Mouse (Mus musculus): ENCODE results near the gene Vdr. TPM values are rescaled to one million over a fixed set of nuclear protein-coding genes. Genes with fewer than 3 reads are reported as not detected.
A peak's percentile ranks its signal among the peaks of the same experiment; 100 is the strongest.

The Vdr gene
- polyA plus RNA-seq, 1 experiment from 2014 or later, result 0.51 TPM

DNA sequence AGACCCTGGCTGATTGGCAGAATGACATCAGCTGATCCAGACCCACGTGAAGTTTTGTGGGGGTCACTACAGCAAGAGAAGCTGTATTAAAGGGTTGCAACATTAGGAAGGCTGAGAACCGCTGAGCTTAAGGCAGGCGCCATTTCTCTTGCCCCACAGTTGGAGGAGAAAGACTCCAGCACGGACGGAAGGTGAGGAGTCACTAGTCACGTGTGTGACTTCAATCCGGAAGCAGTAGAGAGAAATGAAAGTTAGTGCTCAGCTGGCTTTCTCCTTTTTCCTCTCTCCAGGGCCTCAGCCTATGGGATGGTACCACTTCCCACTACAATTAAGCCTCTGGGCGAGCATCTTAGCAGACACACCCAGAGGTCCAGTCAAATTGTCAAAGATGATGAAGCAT, 32.1 kb upstream of the Vdr start:
- no peak overlapping the region for H3K4me3 ChIP-seq
- H3K27me3 ChIP-seq (ENCODE audit: insufficient read depth, poor library complexity, severe bottlenecking), result no peaks in the 10 kb centered on the region
- peaks cover 13% of the 10 kb centered on the region for H3K4me1 ChIP-seq (replicated peaks)
- no peak overlapping the region for H3K27ac ChIP-seq
- no peaks in the 10 kb centered on the region for H3K36me3 ChIP-seq
- WGBS, result 91% methylated on average over 8 of the region's 8 CpGs
- DNase-seq (ENCODE audit: low spot score), result no peak
- H3K9me3 ChIP-seq, result no peaks in the 10 kb centered on the region

DNA sequence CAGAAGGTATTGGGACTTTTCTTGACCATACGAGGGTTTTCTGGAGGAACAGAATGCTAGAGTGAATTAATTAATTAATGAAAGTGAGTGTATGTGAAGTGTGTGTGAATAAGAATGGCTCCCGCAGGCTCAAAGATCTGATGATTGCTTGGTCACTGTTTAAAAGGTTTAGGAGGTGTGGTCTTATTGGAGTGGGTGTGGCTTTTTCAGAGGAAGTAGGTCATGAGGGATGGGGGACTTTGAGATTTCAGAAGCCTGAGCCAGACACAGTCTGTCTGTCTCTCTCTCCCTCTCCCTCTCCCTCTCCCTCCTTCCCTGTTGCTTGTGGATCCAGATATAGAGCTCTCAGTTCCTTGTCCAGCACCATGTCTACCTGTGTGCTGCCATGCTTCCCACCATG, 30.9 kb upstream of the Vdr start:
- Histone ChIP-seq H3K4me3 (no peak overlapping the region), H3K27ac (no peak overlapping the region), H3K36me3 (no peaks in the 10 kb centered on the region), H3K9me3 (no peaks in the 10 kb centered on the region), H3K4me1 (replicated peaks) (peaks cover 13% of the 10 kb centered on the region), H3K27me3 (ENCODE audit: insufficient read depth, poor library complexity, severe bottlenecking) (no peaks in the 10 kb centered on the region)
- WGBS, result 91% methylated on average over 2 of the region's 2 CpGs
- no peak for DNase-seq (ENCODE audit: low spot score)

DNA sequence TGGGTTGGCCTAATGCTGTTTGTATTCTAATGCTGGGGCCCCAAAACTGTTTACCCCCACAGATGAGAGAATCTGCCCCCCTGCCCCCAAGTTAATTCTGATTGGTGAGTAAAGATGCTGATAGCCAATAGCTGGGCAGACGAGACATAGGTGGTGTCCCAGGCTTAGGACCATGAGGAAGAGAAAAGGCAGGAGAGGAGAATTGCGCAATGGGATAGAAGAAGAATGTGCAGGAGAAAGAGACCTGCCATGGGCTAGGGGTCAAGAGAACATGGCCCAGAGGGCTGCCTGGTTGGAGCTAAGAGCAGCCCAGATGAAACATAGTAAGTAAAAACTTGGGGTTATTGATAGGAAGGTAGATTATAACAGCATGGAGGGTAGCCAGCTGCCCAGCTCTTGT, 29.7 kb upstream of the Vdr start:
- 88% methylated on average over 2 of the region's 2 CpGs for WGBS
- no peak for DNase-seq (ENCODE audit: low spot score)

DNA sequence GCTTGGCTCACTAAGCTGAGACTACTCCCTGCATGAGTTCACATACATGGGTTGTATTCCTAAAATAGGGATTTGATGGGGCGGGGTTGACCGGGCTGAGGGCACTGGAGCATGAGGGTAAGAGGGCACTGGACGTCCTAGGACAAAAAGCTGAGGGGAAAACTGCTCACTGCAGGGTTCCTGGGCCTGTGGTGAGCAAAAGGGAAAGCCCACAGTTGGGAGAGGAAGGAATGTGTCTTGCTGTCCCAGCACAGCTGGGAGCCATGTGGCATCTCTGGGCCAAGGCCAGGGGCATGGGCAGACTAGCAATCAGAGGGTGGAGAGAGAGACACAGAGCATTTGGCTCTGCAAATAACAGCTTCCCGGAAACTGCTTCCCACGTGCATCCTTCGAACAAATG, 28.1 kb upstream of the Vdr start:
- H3K9me3 ChIP-seq, result no peaks in the 10 kb centered on the region
- H3K27me3 ChIP-seq (ENCODE audit: insufficient read depth, poor library complexity, severe bottlenecking), result no peaks in the 10 kb centered on the region
- H3K27ac ChIP-seq, result no peak overlapping the region
- peaks cover 5% of the 10 kb centered on the region for H3K4me1 ChIP-seq (replicated peaks)
- DNase-seq (ENCODE audit: low spot score), result no peak
- H3K4me3 ChIP-seq, result no peak overlapping the region
- no peaks in the 10 kb centered on the region for H3K36me3 ChIP-seq
- WGBS, result 55% methylated on average over 6 of the region's 6 CpGs

More for the DNA sequence above, 29.7 kb upstream of the Vdr start:
- Histone ChIP-seq H3K4me3 (no peak overlapping the region), H3K36me3 (no peaks in the 10 kb centered on the region), H3K4me1 (replicated peaks) (peaks cover 5% of the 10 kb centered on the region), H3K27ac (no peak overlapping the region), H3K9me3 (no peaks in the 10 kb centered on the region), H3K27me3 (ENCODE audit: insufficient read depth, poor library complexity, severe bottlenecking) (no peaks in the 10 kb centered on the region)

DNA sequence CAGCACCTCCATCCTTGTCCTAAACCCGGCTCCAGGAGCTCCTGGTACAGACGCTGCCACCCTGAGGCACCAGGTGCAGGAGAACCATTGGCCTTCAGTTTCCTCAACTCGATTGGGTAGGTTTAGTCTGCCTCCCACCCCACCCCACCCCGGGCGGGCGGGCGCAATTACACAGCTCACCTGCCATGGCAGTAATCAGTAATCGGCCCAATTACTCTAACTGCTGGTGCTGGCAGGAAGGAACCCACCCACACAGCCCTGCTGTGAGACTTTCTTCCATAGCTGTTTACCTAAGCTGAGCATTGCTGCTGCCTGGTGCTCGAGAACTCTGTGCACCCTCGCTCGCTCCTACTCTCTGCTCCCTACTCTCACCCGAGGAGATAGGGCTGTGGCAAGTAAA, 22.0 kb upstream of the Vdr start:
- no peaks in the 10 kb centered on the region for H3K36me3 ChIP-seq
- WGBS, result 89% methylated on average over 12 of the region's 12 CpGs
- H3K4me1 ChIP-seq (replicated peaks), result peaks cover 3% of the 10 kb centered on the region; the same call in 1 of the 2 replicates

DNA sequence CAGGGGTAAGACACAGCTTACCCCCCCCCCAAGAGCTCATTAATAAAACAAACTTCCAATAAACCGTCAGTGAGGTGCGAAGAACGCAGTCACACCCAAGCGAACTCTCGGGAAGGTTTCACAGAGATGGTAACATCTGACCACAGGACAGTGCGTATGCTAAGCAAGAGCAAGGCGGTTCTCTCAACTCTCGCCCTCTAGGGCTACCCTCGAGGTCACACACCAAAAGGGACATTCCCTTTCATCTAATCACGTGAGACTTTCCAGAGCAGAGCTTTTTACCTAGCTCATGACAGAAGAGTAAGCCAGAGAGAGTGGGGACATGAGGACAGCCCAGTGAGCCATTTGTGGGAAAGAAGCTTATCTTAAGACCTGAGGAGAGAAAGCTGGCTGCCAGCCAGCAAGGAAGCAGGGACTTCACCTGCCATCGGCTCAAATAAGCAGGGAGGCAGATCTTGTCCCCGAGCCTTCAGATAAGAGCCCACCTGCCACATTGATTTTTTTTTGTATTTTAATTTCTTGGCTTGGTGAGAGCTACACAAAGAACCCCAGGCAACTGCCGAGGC, 18.9 kb upstream of the Vdr start:
- H3K27me3 ChIP-seq (ENCODE audit: insufficient read depth, poor library complexity, severe bottlenecking), result no peaks in the 10 kb centered on the region

More for the DNA sequence above, 22.0 kb upstream of the Vdr start:
- DNase-seq (ENCODE audit: low spot score), result no peak
- no peak overlapping the region for H3K27ac ChIP-seq
- no peaks in the 10 kb centered on the region for H3K9me3 ChIP-seq
- no peak overlapping the region for H3K4me3 ChIP-seq
- no peaks in the 10 kb centered on the region for H3K27me3 ChIP-seq (ENCODE audit: insufficient read depth, poor library complexity, severe bottlenecking)

DNA sequence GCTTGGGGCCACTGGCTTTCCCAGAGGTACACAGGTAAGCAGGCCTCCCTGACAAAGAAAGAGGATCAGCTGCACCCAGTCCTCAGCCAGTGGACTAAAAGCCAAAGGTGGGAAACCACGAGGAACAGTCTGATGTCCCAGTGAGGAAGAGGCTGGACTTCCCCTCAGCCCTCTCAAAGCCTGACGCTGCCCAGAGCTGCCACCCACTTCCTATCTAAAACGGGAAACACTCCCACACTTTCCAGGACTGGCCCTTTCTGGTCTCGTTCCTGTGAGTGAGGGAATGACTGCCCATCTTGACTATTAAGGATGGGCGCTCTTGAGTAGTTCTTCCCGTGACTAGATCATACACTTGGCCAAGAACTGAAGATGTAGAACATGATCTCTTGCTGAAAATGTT, 17.4 kb upstream of the Vdr start:
- no peaks in the 10 kb centered on the region for H3K9me3 ChIP-seq
- 79% methylated on average over 6 of the region's 6 CpGs for WGBS
- no peak overlapping the region for H3K27ac ChIP-seq
- no peaks in the 10 kb centered on the region for H3K27me3 ChIP-seq (ENCODE audit: insufficient read depth, poor library complexity, severe bottlenecking)
- no peak for DNase-seq (ENCODE audit: low spot score)
- H3K4me3 ChIP-seq, result no peak overlapping the region
- peaks cover 3% of the 10 kb centered on the region; the same call in 1 of the 2 replicates for H3K4me1 ChIP-seq (replicated peaks)
- no peaks in the 10 kb centered on the region for H3K36me3 ChIP-seq

More for the DNA sequence above, 18.9 kb upstream of the Vdr start:
- no peak overlapping the region for H3K27ac ChIP-seq
- peaks cover 3% of the 10 kb centered on the region; the same call in 1 of the 2 replicates for H3K4me1 ChIP-seq (replicated peaks)
- H3K36me3 ChIP-seq, result no peaks in the 10 kb centered on the region
- no peak for DNase-seq (ENCODE audit: low spot score)
- no peaks in the 10 kb centered on the region for H3K9me3 ChIP-seq
- no peak overlapping the region for H3K4me3 ChIP-seq
- 66% methylated on average over 13 of the region's 13 CpGs for WGBS

DNA sequence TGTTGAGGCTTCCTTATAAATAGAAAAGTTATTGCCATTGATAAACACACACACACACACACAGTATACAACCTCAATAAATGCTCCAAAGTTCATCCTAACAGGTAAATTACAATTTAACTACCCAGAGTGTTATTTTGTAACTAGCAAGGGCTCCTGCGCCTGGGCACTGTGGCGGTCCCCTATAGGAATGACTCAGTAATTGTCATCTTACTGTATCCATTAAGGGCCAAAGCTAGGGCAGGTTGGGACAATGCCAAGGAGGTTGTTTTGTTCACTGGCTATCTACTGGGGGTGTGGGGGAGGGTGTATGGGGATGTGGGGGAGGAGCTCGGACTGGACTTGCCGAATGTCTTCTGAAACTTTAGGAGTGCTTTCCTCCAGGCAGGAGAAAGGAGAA, 16.6 kb upstream of the Vdr start:
- WGBS, result 72% methylated on average over 4 of the region's 4 CpGs
- H3K36me3 ChIP-seq, result no peaks in the 10 kb centered on the region
- H3K9me3 ChIP-seq, result no peaks in the 10 kb centered on the region
- H3K27ac ChIP-seq, result no peak overlapping the region
- H3K4me1 ChIP-seq (replicated peaks), result peaks cover 3% of the 10 kb centered on the region; the same call in 1 of the 2 replicates
- no peak for DNase-seq (ENCODE audit: low spot score)
- no peaks in the 10 kb centered on the region for H3K27me3 ChIP-seq (ENCODE audit: insufficient read depth, poor library complexity, severe bottlenecking)
- no peak overlapping the region for H3K4me3 ChIP-seq

DNA sequence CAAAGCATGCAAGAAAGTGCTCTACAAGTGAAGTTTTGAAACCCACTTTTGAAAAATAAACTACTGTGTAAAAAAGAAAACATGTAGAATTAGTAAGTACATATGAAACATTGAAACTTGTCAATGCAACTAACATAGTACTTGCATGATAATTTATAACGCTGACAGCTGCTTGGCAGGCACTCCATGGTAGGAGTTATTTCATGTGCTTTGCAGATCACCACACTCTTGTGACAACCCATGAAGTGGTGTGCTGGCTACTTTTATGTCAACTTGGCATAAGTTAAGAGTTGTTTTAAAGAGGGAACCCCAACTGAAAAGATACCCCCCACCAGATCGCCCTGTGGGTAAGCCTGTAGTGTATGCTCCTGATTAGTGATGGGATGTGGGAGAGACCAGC, 12.0 kb upstream of the Vdr start:
- Histone ChIP-seq H3K27ac (no peak overlapping the region), H3K36me3 (no peaks in the 10 kb centered on the region), H3K27me3 (ENCODE audit: insufficient read depth, poor library complexity, severe bottlenecking) (no peaks in the 10 kb centered on the region), H3K9me3 (no peaks in the 10 kb centered on the region), H3K4me3 (no peak overlapping the region), H3K4me1 (replicated peaks) (no peaks in the 10 kb centered on the region)
- DNase-seq (ENCODE audit: low spot score), result no peak
- WGBS, result 91% methylated on average over 2 of the region's 2 CpGs

DNA sequence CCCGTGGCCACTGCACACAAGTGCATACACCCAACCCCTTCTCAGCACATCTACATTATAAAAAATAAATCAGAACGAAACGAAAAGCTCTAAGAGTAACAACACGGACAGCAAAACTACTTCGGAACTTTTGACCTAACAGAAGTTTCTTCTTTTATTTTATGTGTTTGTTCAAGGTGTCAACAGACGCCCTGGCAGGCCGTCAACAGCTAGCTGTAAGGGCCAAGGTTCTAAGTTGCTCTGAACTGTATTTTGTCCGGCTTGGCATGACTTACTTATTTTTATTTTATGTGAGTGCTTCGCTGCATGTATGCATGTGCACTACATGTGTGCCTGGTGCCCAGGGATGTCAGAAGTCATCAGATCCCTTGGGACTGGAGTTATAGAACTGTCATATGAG, 11.4 kb upstream of the Vdr start:
- Histone ChIP-seq H3K27ac (no peak overlapping the region), H3K36me3 (no peaks in the 10 kb centered on the region), H3K4me3 (no peak overlapping the region), H3K4me1 (replicated peaks) (no peaks in the 10 kb centered on the region), H3K9me3 (no peaks in the 10 kb centered on the region), H3K27me3 (ENCODE audit: insufficient read depth, poor library complexity, severe bottlenecking) (no peaks in the 10 kb centered on the region)
- DNase-seq (ENCODE audit: low spot score), result no peak
- 93% methylated on average over 9 of the region's 9 CpGs for WGBS

DNA sequence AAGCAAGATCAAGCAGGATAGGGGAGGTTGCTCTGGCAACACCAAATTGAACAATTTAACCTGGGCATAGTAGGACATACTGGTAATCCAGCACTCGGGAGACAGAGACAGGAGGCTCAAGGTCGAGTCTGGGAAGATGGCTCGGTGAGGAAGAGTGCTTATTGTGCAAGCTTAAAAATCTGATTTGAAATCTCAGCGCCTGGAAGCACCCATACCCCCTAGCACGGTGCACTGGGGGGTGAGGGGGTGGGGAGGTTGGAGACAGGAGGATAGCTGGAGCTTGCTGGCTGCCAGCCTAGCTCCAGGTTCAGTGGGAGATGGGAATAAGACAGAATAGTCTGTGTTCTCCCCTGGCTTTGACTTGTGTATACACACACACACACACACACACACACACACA, 9.9 kb upstream of the Vdr start:
- 78% methylated on average over 5 of the region's 5 CpGs for WGBS
- no peak overlapping the region for H3K27ac ChIP-seq
- no peaks in the 10 kb centered on the region for H3K4me1 ChIP-seq (replicated peaks)
- H3K27me3 ChIP-seq (ENCODE audit: insufficient read depth, poor library complexity, severe bottlenecking), result no peaks in the 10 kb centered on the region
- no peaks in the 10 kb centered on the region for H3K9me3 ChIP-seq
- H3K36me3 ChIP-seq, result no peaks in the 10 kb centered on the region
- H3K4me3 ChIP-seq, result no peak overlapping the region
- DNase-seq (ENCODE audit: low spot score), result no peak

DNA sequence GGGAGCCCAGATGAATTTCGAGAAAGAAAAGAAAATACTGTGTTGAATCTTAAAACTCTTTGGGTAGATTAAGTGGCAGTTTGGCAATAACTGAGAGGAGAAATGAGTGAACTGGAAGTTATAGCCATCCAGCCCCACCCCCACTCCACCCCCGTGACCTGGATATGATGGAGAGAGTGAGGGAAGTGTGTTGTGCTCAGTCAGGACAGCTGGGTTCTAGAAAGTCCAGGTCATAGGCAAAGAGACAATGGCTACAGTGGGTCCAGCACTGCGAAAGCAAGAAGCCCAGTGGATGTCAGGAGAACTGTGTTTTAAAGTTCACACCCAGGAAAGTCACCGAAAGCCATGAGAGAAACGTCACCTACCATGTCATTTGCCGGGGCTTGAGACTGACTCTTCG, 8.8 kb upstream of the Vdr start:
- DNase-seq (ENCODE audit: low spot score), result no peak
- Histone ChIP-seq H3K4me3 (no peak overlapping the region), H3K4me1 (replicated peaks) (peaks cover 10% of the 10 kb centered on the region), H3K27me3 (ENCODE audit: insufficient read depth, poor library complexity, severe bottlenecking) (no peaks in the 10 kb centered on the region), H3K27ac (no peak overlapping the region), H3K9me3 (no peaks in the 10 kb centered on the region), H3K36me3 (no peaks in the 10 kb centered on the region)
- WGBS, result 87% methylated on average over 7 of the region's 7 CpGs

DNA sequence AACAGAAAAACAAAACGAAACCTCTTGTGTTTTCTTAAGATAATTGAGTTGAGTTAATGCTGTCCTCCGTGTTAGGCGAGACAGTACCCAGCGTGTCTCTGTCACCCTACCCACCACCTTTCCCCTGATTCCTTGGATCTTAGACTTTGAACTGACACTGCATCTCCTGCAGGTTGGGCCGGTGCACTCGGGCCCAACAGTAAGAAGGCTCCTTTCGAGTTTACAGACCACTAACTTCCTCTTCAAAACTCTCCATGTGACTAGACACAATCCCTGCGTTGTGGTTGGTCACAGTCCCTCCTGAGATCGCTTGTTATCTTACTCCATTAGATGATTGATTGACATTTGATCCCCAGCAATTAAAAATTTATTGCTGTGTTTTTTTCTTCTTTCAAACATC, 7.6 kb upstream of the Vdr start:
- 87% methylated on average over 9 of the region's 9 CpGs for whole genome bisulfite sequencing
- Histone ChIP-seq H3K4me1 (replicated peaks) (peaks cover 19% of the 10 kb centered on the region), H3K36me3 (no peaks in the 10 kb centered on the region), H3K27ac (no peak overlapping the region), H3K4me3 (no peak overlapping the region), H3K27me3 (ENCODE audit: insufficient read depth, poor library complexity, severe bottlenecking) (no peaks in the 10 kb centered on the region), H3K9me3 (no peaks in the 10 kb centered on the region)
- DNase-seq (ENCODE audit: low spot score), result no peak

DNA sequence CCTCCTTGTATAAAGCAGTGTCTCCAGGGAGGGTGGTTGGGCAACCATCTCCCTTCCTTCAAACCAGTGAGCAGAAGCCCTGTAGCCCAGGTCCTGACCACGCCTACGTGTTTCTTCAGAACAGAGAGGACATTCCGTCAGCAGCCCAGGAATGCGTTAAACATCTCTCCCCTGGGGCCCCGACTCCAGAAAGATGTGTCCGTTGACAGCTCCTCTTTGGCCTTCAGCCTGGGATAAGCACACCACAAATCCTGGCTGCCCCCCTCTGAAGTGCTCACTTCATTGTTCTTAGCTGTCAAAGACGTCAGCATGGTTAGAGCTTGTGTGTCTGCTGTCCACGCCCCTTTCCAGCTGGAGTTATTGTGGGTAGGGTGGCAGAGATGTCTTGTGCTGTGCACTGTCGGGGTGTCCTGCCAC, 3.9 kb upstream of the Vdr start:
- Histone ChIP-seq H3K27me3 (ENCODE audit: insufficient read depth, poor library complexity, severe bottlenecking) (peaks cover 20% of the 10 kb centered on the region), H3K4me1 (replicated peaks) (peaks cover 19% of the 10 kb centered on the region), H3K27ac (peak overlapping the region; percentile 54), H3K36me3 (no peaks in the 10 kb centered on the region), H3K4me3 (peak overlapping the region; percentile 14; the same call in 1 of the 2 replicates), H3K9me3 (no peaks in the 10 kb centered on the region)
- WGBS, result 6% methylated on average over 9 of the region's 9 CpGs
- DNase-seq (ENCODE audit: low spot score), result peak; percentile 73

Data from hindbrain, embryonic 10.5 days (tissue).